ENCODE assay signal across 16 mouse cellular contexts in genomic region chr4:123530976-123531375, GRCm38 (mm10).
"Had no signal": no experiment of that assay in that cellular context is flagged by ENCODE, and none has a peak within 500 bp of the region (broad histone marks: within the 10 kb centered on the region; RNA-seq: fewer than 3 reads in every experiment).

No protein-coding gene starts in this region.

- H3K36me3 ChIP-seq: midbrain, embryonic 13.5 days; midbrain, embryonic 15.5 days; neural tube, embryonic 12.5 days had no signal

- H3K27ac ChIP-seq: macrophage; midbrain, embryonic 13.5 days; midbrain, embryonic 15.5 days; neural tube, embryonic 12.5 days; stomach, embryonic 15.5 days; stomach, postnatal 0 days had no signal

- H3K4me2 ChIP-seq: lung, embryonic 14.5 days; midbrain, embryonic 11.5 days; midbrain, embryonic 13.5 days; midbrain, embryonic 15.5 days; neural tube, embryonic 12.5 days; stomach, embryonic 15.5 days had no signal

- H3K27me3 ChIP-seq: megakaryocyte, embryonic 14.5 days; midbrain, embryonic 13.5 days; midbrain, embryonic 15.5 days; neural tube, embryonic 12.5 days; stomach, embryonic 15.5 days had no signal

- DNase-seq: lung, adult 18-20 months; lung, embryonic 14.5 days; lung, postnatal 10 days; lung, postnatal 36 days; right cerebral cortex, postnatal 14 days; thymus, adult 2 months; thymus, postnatal 25 days; thymus, postnatal 4 days had no signal

- H3K9me3 ChIP-seq: megakaryocyte, embryonic 14.5 days; midbrain, embryonic 13.5 days; midbrain, embryonic 15.5 days; neural tube, embryonic 12.5 days; stomach, embryonic 15.5 days had no signal

- H3K9ac ChIP-seq: lung, embryonic 14.5 days; midbrain, embryonic 13.5 days; midbrain, embryonic 15.5 days; neural tube, embryonic 12.5 days; stomach, embryonic 15.5 days had no signal

- ATAC-seq: midbrain, embryonic 13.5 days; midbrain, embryonic 15.5 days had no signal

- H3K4me3 ChIP-seq: midbrain, embryonic 13.5 days; midbrain, embryonic 15.5 days; neural tube, embryonic 12.5 days; stomach, embryonic 15.5 days had no signal
